Mouse (Mus musculus) cerebellum, adult 2 months (tissue): Measurements from ENCODE around the gene Gm10447.

ENCODE experiments used
- CTCF ChIP-seq: fragments of 200-500 bp; IDR thresholded peaks from 2 replicates; pipeline ENCODE4 v1.5.1; 2011; ENCODE audit warnings: low read depth, mild to moderate bottlenecking, control low read depth, low read length, moderate library complexity, borderline replicate concordance; ENCODE audit not compliant: insufficient read depth
- POLR2A ChIP-seq: fragments of 200-500 bp; IDR thresholded peaks from 2 replicates; pipeline ENCODE4 v1.6.1; 2011; ENCODE audit warnings: low read length, control low read depth, borderline replicate concordance; ENCODE audit not compliant: insufficient read depth

DNA sequence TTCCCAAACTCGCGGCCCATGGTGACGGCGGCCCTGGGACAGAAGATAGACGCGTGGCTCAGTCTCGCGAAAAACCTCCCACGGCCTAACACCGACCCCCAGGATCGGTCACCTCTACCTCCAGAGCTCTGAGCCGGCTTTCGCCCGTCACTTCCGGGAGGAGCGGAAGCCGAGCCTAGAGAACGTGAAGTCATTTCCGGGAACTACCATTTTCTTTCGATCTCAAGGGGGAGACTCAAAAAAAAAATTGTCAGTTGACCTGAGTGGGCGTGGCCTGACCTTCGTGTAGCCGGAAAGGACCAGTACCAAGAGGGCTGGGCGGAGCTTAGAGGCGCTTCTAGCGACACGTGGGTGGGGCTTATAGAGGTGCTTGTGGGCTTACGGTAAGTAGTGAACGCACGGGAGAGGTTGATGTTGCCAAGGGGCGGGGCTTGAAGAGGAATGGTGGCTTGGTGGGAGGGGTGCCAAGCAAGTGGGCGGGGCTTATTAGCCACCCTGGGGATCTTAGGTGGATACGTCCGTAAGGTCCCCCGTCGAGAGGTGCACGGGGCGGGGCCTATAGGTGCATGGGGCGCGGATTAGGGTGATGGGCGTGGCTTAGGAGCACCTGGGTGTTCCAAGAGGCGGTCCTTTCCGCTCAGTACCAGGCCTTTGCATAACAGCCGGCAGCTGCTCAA is 26.1 kb downstream of the Gm10447 start, which contains the start of the genes Uqcrq and Gdf9:
- TF ChIP-seq CTCF (no peak), POLR2A (peak; percentile 96)
